Mouse (Mus musculus) gastrocnemius, postnatal 36 days (tissue): Measurements from ENCODE around the gene Clta. TPM values are rescaled to one million over a fixed set of nuclear protein-coding genes. Genes with fewer than 3 reads are reported as not detected.
"Not testable (repeated sequence)": the region's sequence is repeated elsewhere in the genome, so short reads cannot be mapped to it uniquely, and the experiment has no call there.

Experiments
- DNase-seq, 2 experiments: peaks; one replicate each; pipeline ENCODE4 v3.0.0; 2022
- intact Hi-C: fragments of 180-260 bp; cut with DNase I; formaldehyde crosslinking; loops from one replicate; pipeline ENCODE4 v1.15.1; 2025
- total RNA-seq, 2 experiments: library from RNA; stranded (reverse); gene quantifications; 2 replicates each; pipeline ENCODE4 v1.2.3; 2021

The Clta gene
- total RNA-seq, 2 experiments from 2014 or later, result 46.3 to 49.3 TPM

- intact Hi-C loops, result no loop called here
- no peak for DNase-seq
Observed at GRCm38 (mm10) chr4:44016071-44016470, 11.8 kb downstream of the Clta start.

DNA sequence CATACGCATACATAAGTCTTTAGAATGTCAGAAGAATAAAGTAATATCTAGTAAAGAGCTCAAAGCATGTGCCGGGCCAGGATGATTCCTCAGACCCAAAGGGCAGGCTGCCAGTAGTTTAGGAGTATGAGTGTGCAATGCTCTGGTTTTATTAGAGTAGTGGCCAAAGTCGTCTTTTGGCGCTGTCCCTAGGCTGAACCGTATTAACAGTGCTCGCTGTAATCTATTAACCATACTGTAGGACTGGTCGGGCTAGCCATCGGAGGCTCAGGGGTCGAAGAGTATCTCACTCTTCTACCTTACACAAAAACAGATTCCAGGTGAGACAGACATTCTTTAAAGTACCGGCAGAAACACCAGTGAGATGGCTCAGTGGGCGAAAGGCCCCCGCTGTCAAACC, 12.5 kb downstream of the Clta start:
- no peak for DNase-seq
- intact Hi-C loops, result no loop called here

GRCm38 (mm10) chr4:44022323-44022722, 18.1 kb downstream of the Clta start:
- DNase-seq, result no peak
- intact Hi-C loops, result no loop called here

GRCm38 (mm10) chr4:44022766-44023165, 18.5 kb downstream of the Clta start:
- intact Hi-C loops, result no loop called here

DNA sequence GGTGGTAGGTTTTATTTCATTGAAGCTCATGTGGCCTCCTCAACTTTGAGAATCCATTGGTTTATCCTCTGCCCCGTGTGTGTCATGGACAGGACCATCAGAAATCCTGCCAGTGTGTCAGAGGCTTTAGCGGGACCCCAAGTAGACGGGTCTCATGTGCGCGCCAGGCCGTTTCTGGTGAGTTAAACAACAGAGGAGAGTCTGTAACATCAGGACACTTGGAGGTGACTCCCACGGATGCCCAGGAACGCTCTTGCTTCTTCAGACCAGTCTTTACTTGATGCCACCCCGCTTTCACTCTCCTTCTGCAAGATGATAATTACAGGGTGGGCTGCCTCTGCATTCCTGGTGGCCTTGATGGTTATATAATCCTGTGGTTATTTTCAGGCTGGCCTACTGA, 19.4 kb downstream of the Clta start:
- intact Hi-C loops, result no loop called here
- no peak for DNase-seq

More at GRCm38 (mm10) chr4:44022766-44023165, 18.5 kb downstream of the Clta start:
- DNase-seq, result no peak

DNA sequence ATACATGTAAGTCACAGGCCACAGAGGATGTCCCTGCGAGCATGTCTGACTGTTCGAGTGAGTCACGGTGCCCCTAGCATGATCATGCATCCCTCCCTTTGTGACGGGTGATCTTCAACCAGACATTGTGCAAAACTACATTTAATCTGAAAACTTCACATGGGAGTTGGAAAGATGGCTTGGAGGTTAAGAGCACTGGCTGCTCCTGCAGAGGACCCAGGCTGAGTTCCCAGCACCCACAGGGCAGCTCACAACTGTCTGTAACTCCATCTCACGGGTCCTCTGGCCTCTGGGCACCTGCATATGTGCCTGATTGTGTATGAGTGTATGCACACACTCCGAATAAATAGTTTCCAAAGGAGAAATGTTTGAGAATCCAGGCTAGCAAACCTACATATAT, 20.0 kb downstream of the Clta start:
- DNase-seq, result no peak
- intact Hi-C loops, result no loop called here

DNA sequence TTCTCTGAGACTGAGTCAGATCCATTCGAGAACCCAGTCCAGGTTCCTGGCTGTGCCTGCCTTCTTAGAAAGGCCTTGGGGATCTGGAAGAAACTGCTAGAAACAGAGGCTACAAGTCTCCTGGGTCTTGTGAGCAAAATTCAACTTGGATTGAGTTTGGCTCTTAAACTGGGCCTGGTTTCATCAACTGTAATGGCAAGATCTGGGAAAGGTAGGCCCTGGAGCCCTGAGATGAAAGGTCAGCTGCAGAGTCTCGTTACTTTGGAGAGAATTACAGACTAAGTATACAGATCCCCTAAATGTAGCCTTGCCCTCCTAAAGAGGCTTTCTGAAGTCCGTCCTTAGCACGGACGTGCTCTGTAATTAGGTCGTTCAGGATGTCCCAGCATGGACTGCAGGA, 21.3 kb downstream of the Clta start:
- DNase-seq, result no peak
- intact Hi-C loops, result no loop called here

- intact Hi-C loops, result no loop called here
- no peak for DNase-seq
Observed at GRCm38 (mm10) chr4:44028303-44029135, 24.3 kb downstream of the Clta start.

GRCm38 (mm10) chr4:44029661-44030066, 25.4 kb downstream of the Clta start:
- peak; percentile 22 to 43 for DNase-seq
- intact Hi-C loops, result no loop called here

- peak in 1 of 2 experiments; percentile 28 for DNase-seq
- intact Hi-C loops, result no loop called here
Observed at GRCm38 (mm10) chr4:44031521-44031920, 27.3 kb downstream of the Clta start.

GRCm38 (mm10) chr4:44036455-44036854, 32.2 kb downstream of the Clta start:
- no peak for DNase-seq

GRCm38 (mm10) chr4:44040802-44041201, 36.5 kb downstream of the Clta start:
- DNase-seq, result no peak

More at GRCm38 (mm10) chr4:44036455-44036854, 32.2 kb downstream of the Clta start:
- intact Hi-C loops, result no loop called here

GRCm38 (mm10) chr4:44042429-44042828, 38.2 kb downstream of the Clta start:
- no peak for DNase-seq
- intact Hi-C loops, result no loop called here

More at GRCm38 (mm10) chr4:44040802-44041201, 36.5 kb downstream of the Clta start:
- intact Hi-C loops, result no loop called here

- not testable (repeated sequence) for DNase-seq
Observed at GRCm38 (mm10) chr4:44043182-44043581, 38.9 kb downstream of the Clta start.

GRCm38 (mm10) chr4:44044685-44045356, 40.6 kb downstream of the Clta start:
- DNase-seq, result no peak
- intact Hi-C loops, result no loop called here

More at GRCm38 (mm10) chr4:44043182-44043581, 38.9 kb downstream of the Clta start:
- intact Hi-C loops, result not testable (repeated sequence)

DNA sequence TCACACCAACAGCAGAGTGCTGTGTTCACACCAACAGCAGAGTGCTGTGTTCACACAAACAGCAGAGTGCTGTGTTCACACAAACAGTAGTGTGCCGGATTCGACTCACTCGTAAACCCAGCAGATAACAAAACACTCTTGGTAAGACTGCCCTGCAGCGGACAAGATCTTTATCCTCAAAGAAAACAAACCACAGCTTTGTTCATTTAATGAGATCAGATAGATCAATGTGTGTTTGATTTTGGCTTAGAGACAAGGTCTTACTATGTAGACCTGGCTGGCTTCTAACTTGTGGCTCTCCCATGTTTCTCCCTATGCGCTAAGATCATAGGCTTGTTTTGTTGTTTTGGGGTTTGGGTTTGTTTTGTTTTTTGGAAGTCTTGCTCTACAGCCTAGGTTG, 41.8 kb downstream of the Clta start:
- no peak for DNase-seq
- intact Hi-C loops, result no loop called here

- intact Hi-C loops, result no loop called here
- no peak for DNase-seq
Observed at GRCm38 (mm10) chr4:44049812-44050211, 45.6 kb downstream of the Clta start.

DNA sequence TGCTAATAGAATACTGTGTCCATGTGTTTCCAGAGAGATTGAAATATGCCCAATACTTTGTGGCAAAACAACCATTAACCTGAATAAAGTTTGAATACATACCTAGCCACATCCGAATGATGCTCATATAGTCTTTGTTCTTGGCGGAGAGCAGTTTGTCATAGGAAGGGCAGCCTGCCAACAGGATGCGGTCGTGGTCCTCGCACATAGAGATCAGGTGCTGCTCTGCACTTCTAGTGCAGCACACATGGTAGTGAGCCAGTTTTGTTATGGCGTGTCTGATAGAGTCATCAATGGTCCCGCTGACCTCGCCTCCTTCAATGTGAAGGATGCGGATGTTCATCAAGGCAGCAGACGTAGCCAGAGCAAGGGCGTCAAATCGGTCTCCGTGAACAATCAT, 55.4 kb downstream of the Clta start:
- intact Hi-C loops, result loop anchor here (10.0 kb wide), 1 partner anchor 235 kb away; no protein-coding TSS in a partner anchor
- no peak for DNase-seq

- DNase-seq, result no peak
- intact Hi-C loops, result loop anchor here (10.0 kb wide), 1 partner anchor 233 kb away; no protein-coding TSS in a partner anchor
Observed at GRCm38 (mm10) chr4:44062062-44062461, 57.8 kb downstream of the Clta start.

DNA sequence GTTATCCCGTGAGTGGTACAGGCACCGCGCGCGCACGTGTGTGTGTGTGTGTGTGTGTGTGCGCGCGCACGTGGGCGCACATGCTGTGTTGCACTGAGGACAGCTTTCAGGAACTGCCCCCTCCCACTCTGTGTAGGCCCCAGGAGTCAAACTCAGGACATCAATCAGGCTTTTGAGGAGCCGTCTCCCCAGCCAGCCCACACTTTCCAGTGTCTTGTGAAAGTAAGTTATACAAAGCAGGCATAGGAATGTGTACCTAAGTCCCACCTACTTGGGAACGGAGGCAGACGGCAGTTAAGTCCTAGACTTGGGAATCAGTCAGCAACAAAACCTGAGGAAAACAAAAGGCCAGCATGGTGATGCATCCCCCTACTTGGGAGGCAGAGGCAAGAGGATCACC, 58.6 kb downstream of the Clta start:
- intact Hi-C loops, result loop anchor here (10.0 kb wide), 1 partner anchor 232 kb away; no protein-coding TSS in a partner anchor

DNA sequence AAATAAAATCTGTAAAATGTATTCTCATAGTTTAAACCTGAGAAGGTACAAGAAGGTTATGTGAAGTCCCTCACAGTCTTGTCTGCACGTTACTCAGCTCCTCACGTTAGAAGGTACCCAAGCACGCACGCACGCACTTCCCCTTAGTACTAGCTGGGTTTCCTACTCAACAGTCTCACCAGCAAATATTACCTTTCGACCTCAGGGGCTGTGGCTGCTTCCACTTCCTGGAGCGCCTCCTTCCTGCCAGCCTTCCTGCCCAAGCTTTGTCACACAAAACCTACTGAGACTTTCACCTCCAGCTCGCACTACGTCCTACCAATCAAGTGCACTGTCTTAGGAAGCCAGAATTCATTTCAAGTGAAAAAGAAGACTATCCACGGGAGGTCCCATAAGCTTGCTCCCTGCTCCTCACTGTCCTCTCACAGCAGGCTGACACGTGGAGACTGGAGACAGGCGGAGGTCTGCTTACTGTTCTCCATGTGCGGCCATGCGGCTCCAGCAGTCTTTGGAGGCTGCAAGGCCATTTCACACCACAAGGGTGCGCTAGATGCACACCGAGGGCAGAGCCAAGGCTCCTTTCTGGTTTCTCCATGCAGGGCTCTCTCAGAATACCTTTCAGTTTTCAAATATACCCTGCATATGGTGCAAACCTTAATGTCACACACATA, 61.2 kb downstream of the Clta start:
- intact Hi-C loops, result loop anchor here (2.0 to 10.0 kb wide), 2 partner anchors 55 to 229 kb away; no protein-coding TSS in a partner anchor
- peak; percentile 80 to 89 for DNase-seq

More for the DNA sequence above, 58.6 kb downstream of the Clta start:
- no peak for DNase-seq
